Mouse (Mus musculus) Patski (cell line): ENCODE data around the gene Parm1. TPM values are rescaled to one million over a fixed set of nuclear protein-coding genes. Genes with fewer than 3 reads are reported as not detected.

Experiments used
- ATAC-seq: fragments of 100-300 bp; one replicate; pipeline ENCODE4 v1.8.0; 2021
- CTCF ChIA-PET: fragments of 350-600 bp; sonication (Branson Sonifier 250); formaldehyde crosslinking; loops from one replicate; lab custom pipeline; 2022; ENCODE audit warnings: inconsistent platforms; lab: Charles Lee
- POLR2A ChIA-PET: fragments of 350-600 bp; sonication (Branson Sonifier 250); formaldehyde crosslinking; loops from one replicate; lab custom pipeline; 2022; ENCODE audit warnings: antibody characterized with exemption, inconsistent platforms; lab: Charles Lee
- DNase-seq: peaks from one replicate; pipeline ENCODE4 v3.0.0-alpha.2; 2011; ENCODE audit warnings: low read depth, low spot score
- H3K27me3 ChIP-seq: fragments of 371-371 bp; one replicate; pipeline ENCODE4 v1.5.1; 2021
- CTCF ChIP-seq: fragments of 100-300 bp; IDR thresholded peaks from one replicate; pipeline ENCODE4 v1.5.1; 2021
- in situ Hi-C: fragments of 300-500 bp; cut with MboI; formaldehyde crosslinking; loops from 3 replicates; pipeline ENCODE4 v1.11.1; 2018; ENCODE audit warnings: low pct_unique_long_range_greater_than_20kb, mixed read lengths
- polyA plus RNA-seq: library from polyadenylated mRNA; unstranded; gene quantifications from one replicate; pipeline ENCODE4 v1.2.3, GENCODE M21; 2021

Parm1 gene
- polyA plus RNA-seq, 1 experiment from 2014 or later: 222 TPM

GRCm38 (mm10) chr5:91565458-91565857, 48.0 kb downstream of the Parm1 start:
- ATAC-seq (no peak), DNase-seq (no peak)
- in situ Hi-C loops: no loop called here
- TF ChIP-seq CTCF: no peak
- no peaks in the 10 kb centered on the region for H3K27me3 ChIP-seq
- ChIA-PET POLR2A (no interaction called here), CTCF (interaction anchor here (1.0 to 2.0 kb wide), 2 partner anchors 12 to 33 kb away, joined by 3 to 4 read pairs; no protein-coding TSS in a partner anchor)

- no peak for TF ChIP-seq CTCF
- CTCF ChIA-PET: interaction anchor here (2.0 kb wide), 1 partner anchor 11 kb away, joined by 4 read pairs; no protein-coding TSS in a partner anchor
- no peak for ATAC-seq
- DNase-seq: no peak
- in situ Hi-C loops: no loop called here
- H3K27me3 ChIP-seq: no peaks in the 10 kb centered on the region
- POLR2A ChIA-PET: no interaction called here
Observed at GRCm38 (mm10) chr5:91566591-91566990, 49.2 kb downstream of the Parm1 start.

GRCm38 (mm10) chr5:91574211-91574610, 56.8 kb downstream of the Parm1 start:
- in situ Hi-C loops: no loop called here
- POLR2A ChIA-PET: interaction anchor here (0.6 to 1.2 kb wide), 2 partner anchors 37 to 41 kb away, joined by 3 to 4 read pairs; no protein-coding TSS in a partner anchor
- no peaks in the 10 kb centered on the region for H3K27me3 ChIP-seq
- no peak for DNase-seq
- ATAC-seq: no peak
- CTCF ChIA-PET: interaction anchor here (0.8 to 2.4 kb wide), 4 partner anchors 8 to 66 kb away, joined by 3 to 11 read pairs (median 4); no protein-coding TSS in a partner anchor
- TF ChIP-seq CTCF: no peak

GRCm38 (mm10) chr5:91578924-91579323, 61.5 kb downstream of the Parm1 start:
- in situ Hi-C loops: no loop called here
- ChIA-PET POLR2A (no interaction called here), CTCF (no interaction called here)
- ATAC-seq (no peak), DNase-seq (no peak)
- TF ChIP-seq CTCF: no peak
- no peaks in the 10 kb centered on the region for H3K27me3 ChIP-seq

- POLR2A ChIA-PET: interaction anchor here (0.6 to 0.9 kb wide), 2 partner anchors 62 to 137 kb away, joined by 3 read pairs; no protein-coding TSS in a partner anchor
- CTCF ChIA-PET: interaction anchor here (1.2 to 2.4 kb wide), 4 partner anchors 9 to 15 kb away, joined by 3 to 11 read pairs (median 4); no protein-coding TSS in a partner anchor
- ATAC-seq (no peak), DNase-seq (no peak)
- H3K27me3 ChIP-seq: no peaks in the 10 kb centered on the region
- in situ Hi-C loops: no loop called here
- no peak for TF ChIP-seq CTCF
Observed at GRCm38 (mm10) chr5:91581799-91582198, 64.4 kb downstream of the Parm1 start.

GRCm38 (mm10) chr5:91586206-91586605, 68.8 kb downstream of the Parm1 start:
- DNase-seq (no peak), ATAC-seq (no peak)
- in situ Hi-C loops: no loop called here
- H3K27me3 ChIP-seq: no peaks in the 10 kb centered on the region
- ChIA-PET POLR2A (no interaction called here), CTCF (no interaction called here)
- TF ChIP-seq CTCF: no peak

- TF ChIP-seq CTCF: no peak
- no peak for DNase-seq
- ATAC-seq: no peak
- POLR2A ChIA-PET: no interaction called here
- no peaks in the 10 kb centered on the region for H3K27me3 ChIP-seq
- in situ Hi-C loops: no loop called here
- CTCF ChIA-PET: interaction anchor here (1.5 kb wide), 1 partner anchor 77 kb away, joined by 3 read pairs; the partner anchor contains the start of gene Parm1
Observed at GRCm38 (mm10) chr5:91594083-91594482, 76.7 kb downstream of the Parm1 start.

GRCm38 (mm10) chr5:91597216-91597615, 79.8 kb downstream of the Parm1 start:
- H3K27me3 ChIP-seq: no peaks in the 10 kb centered on the region

GRCm38 (mm10) chr5:91599801-91600200, 82.4 kb downstream of the Parm1 start:
- TF ChIP-seq CTCF: no peak
- ATAC-seq (no peak), DNase-seq (no peak)
- H3K27me3 ChIP-seq: no peaks in the 10 kb centered on the region
- in situ Hi-C loops: no loop called here
- POLR2A ChIA-PET: no interaction called here
- CTCF ChIA-PET: interaction anchor here (1.2 to 2.4 kb wide), 2 partner anchors 9 to 12 kb away, joined by 4 to 7 read pairs; no protein-coding TSS in a partner anchor

More at GRCm38 (mm10) chr5:91597216-91597615, 79.8 kb downstream of the Parm1 start:
- in situ Hi-C loops: no loop called here
- DNase-seq (no peak), ATAC-seq (no peak)
- TF ChIP-seq CTCF: no peak
- ChIA-PET POLR2A (interaction anchor here (0.6 kb wide), 1 partner anchor 55 kb away, joined by 6 read pairs; no protein-coding TSS in a partner anchor), CTCF (interaction anchor here (1.3 kb wide), 1 partner anchor 15 kb away, joined by 4 read pairs; no protein-coding TSS in a partner anchor)

- TF ChIP-seq CTCF: no peak
- ChIA-PET CTCF (interaction anchor here (1.4 kb wide), 1 partner anchor 86 kb away, joined by 3 read pairs; no protein-coding TSS in a partner anchor), POLR2A (interaction anchor here (0.5 kb wide), 1 partner anchor 109 kb away, joined by 4 read pairs; no protein-coding TSS in a partner anchor)
- no peak for ATAC-seq
- in situ Hi-C loops: no loop called here
- DNase-seq: no peak
- H3K27me3 ChIP-seq: no peaks in the 10 kb centered on the region
Observed at GRCm38 (mm10) chr5:91603347-91603746, 85.9 kb downstream of the Parm1 start.

- TF ChIP-seq CTCF: no peak
- no peaks in the 10 kb centered on the region for H3K27me3 ChIP-seq
- no peak for DNase-seq
- no peak for ATAC-seq
- in situ Hi-C loops: no loop called here
- POLR2A ChIA-PET: interaction anchor here (0.5 kb wide), 1 partner anchor 12 kb away, joined by 3 read pairs; no protein-coding TSS in a partner anchor
- CTCF ChIA-PET: interaction anchor here (1.4 kb wide), 1 partner anchor 87 kb away, joined by 3 read pairs; no protein-coding TSS in a partner anchor
Observed at GRCm38 (mm10) chr5:91603787-91604439, 86.5 kb downstream of the Parm1 start.
